Mouse (Mus musculus): Measurements from ENCODE around the gene Tbc1d32. TPM values are rescaled to one million over a fixed set of nuclear protein-coding genes. Genes with fewer than 3 reads are reported as not detected.
A peak's percentile ranks its signal among the peaks of the same experiment; 100 is the strongest.

Gene Tbc1d32
- total RNA-seq, 2 experiments from 2014 or later, result 3.7 to 3.9 TPM

- intact Hi-C loops (cut with DNase I), result no loop called here
These were observed 112.8 kb downstream of the Tbc1d32 start for GRCm38 (mm10) chr10:56115636-56116180.

GRCm38 (mm10) chr10:56114951-56115635, 113.4 kb downstream of the Tbc1d32 start:
- intact Hi-C loops (cut with DNase I), result no loop called here
- peak; percentile 61 to 74 for DNase-seq

More at GRCm38 (mm10) chr10:56115636-56116180, 112.8 kb downstream of the Tbc1d32 start:
- peak in 1 of 2 experiments; percentile 3 for DNase-seq

GRCm38 (mm10) chr10:56106996-56107334, 121.5 kb downstream of the Tbc1d32 start:
- intact Hi-C loops (cut with DNase I), result loop anchor here (1.0 to 5.0 kb wide), 2 partner anchors 120 to 232 kb away; partner anchors contain the start of gene Tbc1d32
- DNase-seq, result no peak

- intact Hi-C loops (cut with DNase I), result loop anchor here (1.0 to 5.0 kb wide), 2 partner anchors 121 to 233 kb away; partner anchors contain the start of gene Tbc1d32
- DNase-seq, result peak; percentile 93 to 96
These were observed 122.0 kb downstream of the Tbc1d32 start, which contains the start of gene Msl3l2 for GRCm38 (mm10) chr10:56106333-56106995. Msl3l2 (plus strand) TSS chr10:56106917.

GRCm38 (mm10) chr10:56099641-56100310, 128.7 kb downstream of the Tbc1d32 start:
- DNase-seq, result no peak
- intact Hi-C loops (cut with DNase I), result no loop called here

- intact Hi-C loops (cut with DNase I), result no loop called here
- no peak for DNase-seq
These were observed 129.4 kb downstream of the Tbc1d32 start for GRCm38 (mm10) chr10:56099126-56099525.

- intact Hi-C loops (cut with DNase I), result no loop called here
- no peak for DNase-seq
These were observed 131.7 kb downstream of the Tbc1d32 start for GRCm38 (mm10) chr10:56096757-56097156.

GRCm38 (mm10) chr10:56094586-56094985, 133.9 kb downstream of the Tbc1d32 start:
- DNase-seq, result no peak

GRCm38 (mm10) chr10:56089714-56090113, 138.8 kb downstream of the Tbc1d32 start:
- intact Hi-C loops (cut with DNase I), result no loop called here
- DNase-seq, result no peak

More at GRCm38 (mm10) chr10:56094586-56094985, 133.9 kb downstream of the Tbc1d32 start:
- intact Hi-C loops (cut with DNase I), result no loop called here

GRCm38 (mm10) chr10:56062746-56063145, 165.7 kb downstream of the Tbc1d32 start:
- intact Hi-C loops (cut with DNase I), result no loop called here
- DNase-seq, result no peak

GRCm38 (mm10) chr10:56061238-56061830, 167.2 kb downstream of the Tbc1d32 start:
- intact Hi-C loops (cut with DNase I), result no loop called here
- DNase-seq, result no peak

GRCm38 (mm10) chr10:56058979-56059422, 169.5 kb downstream of the Tbc1d32 start:
- intact Hi-C loops (cut with DNase I), result no loop called here
- no peak for DNase-seq

- no peak for DNase-seq
- intact Hi-C loops (cut with DNase I), result no loop called here
These were observed 203.1 kb downstream of the Tbc1d32 start for GRCm38 (mm10) chr10:56025400-56025799.

GRCm38 (mm10) chr10:56024579-56024978, 203.9 kb downstream of the Tbc1d32 start:
- no peak for DNase-seq
- intact Hi-C loops (cut with DNase I), result no loop called here

GRCm38 (mm10) chr10:55979898-55980521, 248.5 kb downstream of the Tbc1d32 start:
- intact Hi-C loops (cut with DNase I), result no loop called here
- peak; percentile 43 to 68 for DNase-seq

- DNase-seq, result no peak
- intact Hi-C loops (cut with DNase I), result no loop called here
These were observed 250.5 kb downstream of the Tbc1d32 start for GRCm38 (mm10) chr10:55978001-55978400.
